Mouse (Mus musculus): ENCODE results near the gene Tmem262. TPM values are rescaled to one million over a fixed set of nuclear protein-coding genes. Genes with fewer than 3 reads are reported as not detected.

Tmem262 gene
- total and polyA plus RNA-seq, 2 experiments from 2014 or later = not detected

GRCm38 (mm10) chr19:6067011-6067723, 12.7 kb upstream of the Tmem262 start:
- H3K27me3 ChIP-seq (ENCODE audit: insufficient read depth, low read length) = no peaks in the 10 kb centered on the region
- H3K4me3 ChIP-seq (ENCODE audit: low read length) = peak overlapping the region; percentile 57
- H3K9me3 ChIP-seq (ENCODE audit: low read length) = no peaks in the 10 kb centered on the region
- WGBS = 0% methylated on average over 30 of the region's 30 CpGs
- H3K9ac ChIP-seq (replicated peaks; ENCODE audit: low read length) = peak overlapping the region; percentile 76
- peak; percentile 95 for TF ChIP-seq CTCF (IDR thresholded peaks at IDR 0.05; ENCODE audit: low read depth)
- peak overlapping the region; percentile 97 for H3K4me2 ChIP-seq (ENCODE audit: low read depth, low read length)
- H3K4me1 ChIP-seq (ENCODE audit: insufficient read depth, low read length) = peaks cover 12% of the 10 kb centered on the region
- peaks cover 20% of the 10 kb centered on the region; the same call in 1 of the 2 replicates for H3K36me3 ChIP-seq (ENCODE audit: insufficient read depth, low read length)
- ATAC-seq = peak; percentile 71
- H3K27ac ChIP-seq = peak overlapping the region; percentile 92
- peak; percentile 92 for DNase-seq (ENCODE audit: low spot score)

GRCm38 (mm10) chr19:6067724-6068415, 12.0 kb upstream of the Tmem262 start, which contains the start of gene Tm7sf2:
Gene Tm7sf2, minus strand, starts transcription at chr19:6068373.
- no peaks in the 10 kb centered on the region for H3K9me3 ChIP-seq (ENCODE audit: low read length)
- 8% methylated on average over 33 of the region's 33 CpGs for WGBS
- H3K9ac ChIP-seq (replicated peaks; ENCODE audit: low read length) = peak within 1 kb of the TSS; percentile 76
- peaks cover 8% of the 10 kb centered on the region for H3K4me1 ChIP-seq (ENCODE audit: insufficient read depth, low read length)
- peak within 1 kb of the TSS; percentile 92 for H3K27ac ChIP-seq
- peaks cover 23% of the 10 kb centered on the region; the same call in 1 of the 2 replicates for H3K36me3 ChIP-seq (ENCODE audit: insufficient read depth, low read length)
- H3K4me3 ChIP-seq (ENCODE audit: low read length) = peak within 1 kb of the TSS; percentile 57
- DNase-seq (ENCODE audit: low spot score) (peak; percentile 95), ATAC-seq (peak; percentile 92)
- H3K27me3 ChIP-seq (ENCODE audit: insufficient read depth, low read length) = no peaks in the 10 kb centered on the region
- H3K4me2 ChIP-seq (ENCODE audit: low read depth, low read length) = peak within 1 kb of the TSS; percentile 97
- TF ChIP-seq CTCF (IDR thresholded peaks at IDR 0.05; ENCODE audit: low read depth) = peak; percentile 14; the same call in 1 of the 2 replicates

DNA sequence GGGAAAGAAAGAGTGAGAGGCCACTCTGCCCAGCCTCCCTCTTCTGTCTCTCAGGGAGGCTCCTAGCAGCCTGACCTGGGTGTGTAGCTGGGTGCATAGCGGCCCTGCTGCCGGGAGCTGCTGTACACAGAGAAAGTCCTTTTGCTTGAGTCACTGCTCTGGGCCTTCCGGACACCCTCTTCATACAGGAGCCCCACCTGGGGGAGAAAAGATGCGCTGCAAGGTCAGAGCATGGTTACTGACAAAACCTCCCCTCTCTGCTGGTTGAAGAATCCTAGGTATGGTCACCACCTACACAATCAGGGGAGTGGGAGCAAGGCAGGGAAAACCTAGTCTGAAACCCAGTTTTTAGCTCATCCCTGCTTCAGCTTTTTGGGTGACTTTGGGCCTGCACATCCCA, 10.9 kb upstream of the Tmem262 start:
- H3K36me3 ChIP-seq (ENCODE audit: insufficient read depth, low read length) = peaks cover 29% of the 10 kb centered on the region
- H3K4me2 ChIP-seq (ENCODE audit: low read depth, low read length) = no peak overlapping the region
- no peak overlapping the region for H3K9ac ChIP-seq (replicated peaks; ENCODE audit: low read length)
- no peak overlapping the region for H3K27ac ChIP-seq
- no peak for TF ChIP-seq CTCF (IDR thresholded peaks at IDR 0.05; ENCODE audit: low read depth)
- WGBS = 81% methylated on average over 4 of the region's 4 CpGs
- DNase-seq (ENCODE audit: low spot score) (no peak), ATAC-seq (no peak)
- no peak overlapping the region for H3K4me3 ChIP-seq (ENCODE audit: low read length)
- no peaks in the 10 kb centered on the region for H3K9me3 ChIP-seq (ENCODE audit: low read length)
- H3K27me3 ChIP-seq (ENCODE audit: insufficient read depth, low read length) = no peaks in the 10 kb centered on the region
- H3K4me1 ChIP-seq (ENCODE audit: insufficient read depth, low read length) = peaks cover 8% of the 10 kb centered on the region

DNA sequence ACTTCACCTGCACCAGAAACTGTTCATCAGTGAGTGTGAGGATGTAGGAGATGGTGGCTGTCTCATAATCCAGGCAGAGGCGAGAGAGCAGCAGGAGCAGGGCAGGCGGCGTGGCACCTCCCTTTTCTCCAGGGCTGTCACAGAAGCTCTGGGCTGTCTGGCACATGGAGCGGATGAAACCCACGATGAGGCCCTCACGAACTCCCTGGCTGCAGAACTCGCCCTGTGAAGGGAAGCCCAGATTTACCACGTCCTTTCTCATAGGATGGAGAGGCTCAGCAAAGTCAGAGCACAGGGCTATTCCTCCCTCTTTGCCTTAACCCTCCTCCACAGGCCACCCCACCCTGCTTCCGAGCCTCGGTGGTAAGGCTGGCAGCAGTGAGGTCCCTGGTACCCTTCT, 10.0 kb upstream of the Tmem262 start:
- H3K4me1 ChIP-seq (ENCODE audit: insufficient read depth, low read length) = peaks cover 8% of the 10 kb centered on the region
- 91% methylated on average over 8 of the region's 10 CpGs for WGBS
- H3K27ac ChIP-seq = no peak overlapping the region
- DNase-seq (ENCODE audit: low spot score) (no peak), ATAC-seq (no peak)
- H3K9ac ChIP-seq (replicated peaks; ENCODE audit: low read length) = no peak overlapping the region
- H3K4me2 ChIP-seq (ENCODE audit: low read depth, low read length) = no peak overlapping the region
- no peak overlapping the region for H3K4me3 ChIP-seq (ENCODE audit: low read length)
- H3K9me3 ChIP-seq (ENCODE audit: low read length) = no peaks in the 10 kb centered on the region
- no peaks in the 10 kb centered on the region for H3K27me3 ChIP-seq (ENCODE audit: insufficient read depth, low read length)
- TF ChIP-seq CTCF (IDR thresholded peaks at IDR 0.05; ENCODE audit: low read depth) = no peak
- peaks cover 31% of the 10 kb centered on the region for H3K36me3 ChIP-seq (ENCODE audit: insufficient read depth, low read length)

DNA sequence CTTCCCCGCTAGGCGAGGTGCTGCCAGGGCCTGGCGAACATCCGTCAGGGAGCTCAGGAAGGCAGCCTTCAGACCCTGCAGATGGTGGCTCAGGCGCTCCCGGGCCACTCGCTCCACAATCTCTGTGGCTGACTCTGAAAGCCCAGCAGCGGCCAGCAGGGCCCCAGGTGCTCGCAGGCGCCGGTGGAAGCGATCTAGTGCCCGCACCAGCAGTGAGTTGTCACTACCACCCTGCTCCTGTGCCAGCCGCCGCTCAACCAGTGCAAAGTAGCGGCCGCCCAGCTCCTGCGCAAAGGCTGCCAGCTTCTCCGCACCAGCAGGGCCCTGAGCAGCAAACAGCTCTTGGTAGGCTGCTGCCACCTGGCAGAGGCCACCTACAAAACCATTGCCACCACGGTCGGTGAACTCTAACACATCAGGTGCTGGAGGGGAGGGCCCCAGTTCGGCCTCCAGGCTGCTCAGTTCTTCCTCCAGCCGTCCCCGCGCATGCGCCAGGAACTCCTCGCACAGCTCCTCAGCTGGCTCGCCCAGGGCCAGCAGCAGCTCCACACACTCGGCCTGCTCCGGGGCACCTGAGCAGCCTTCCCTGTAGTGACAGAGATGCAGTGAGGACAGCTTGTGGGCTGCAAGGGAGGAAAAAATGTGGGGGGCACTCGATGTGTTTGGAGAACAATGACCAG, 9.1 kb upstream of the Tmem262 start:
- TF ChIP-seq CTCF (IDR thresholded peaks at IDR 0.05; ENCODE audit: low read depth) = no peak
- H3K4me1 ChIP-seq (ENCODE audit: insufficient read depth, low read length) = peaks cover 8% of the 10 kb centered on the region
- H3K36me3 ChIP-seq (ENCODE audit: insufficient read depth, low read length) = peaks cover 33% of the 10 kb centered on the region
- WGBS = 91% methylated on average over 31 of the region's 31 CpGs
- H3K4me3 ChIP-seq (ENCODE audit: low read length) = no peak overlapping the region
- DNase-seq (ENCODE audit: low spot score) (no peak), ATAC-seq (no peak)
- no peak overlapping the region for H3K9ac ChIP-seq (replicated peaks; ENCODE audit: low read length)
- H3K4me2 ChIP-seq (ENCODE audit: low read depth, low read length) = no peak overlapping the region
- no peak overlapping the region for H3K27ac ChIP-seq
- no peaks in the 10 kb centered on the region for H3K27me3 ChIP-seq (ENCODE audit: insufficient read depth, low read length)
- no peaks in the 10 kb centered on the region for H3K9me3 ChIP-seq (ENCODE audit: low read length)

DNA sequence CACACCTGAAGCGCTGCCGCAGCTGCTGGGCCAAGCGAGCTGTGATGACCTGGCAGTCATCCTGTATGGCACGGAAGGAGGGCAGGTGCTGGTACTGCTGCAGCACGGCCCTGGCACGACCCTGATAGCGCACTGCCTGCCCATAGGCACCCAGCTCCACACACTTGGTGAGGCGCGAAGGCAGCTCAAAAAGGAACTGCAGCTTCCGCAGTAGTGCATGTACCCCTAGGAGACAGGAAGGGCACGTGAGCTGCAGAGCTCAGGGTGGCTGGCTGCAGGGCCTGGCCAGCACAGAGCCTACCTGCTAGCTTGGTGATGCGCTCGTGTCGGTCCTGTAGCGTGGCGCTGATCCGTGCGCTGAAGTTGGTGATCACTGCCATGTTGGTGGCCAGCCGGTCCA, 8.6 kb upstream of the Tmem262 start:
- 94% methylated on average over 19 of the region's 19 CpGs for WGBS
- ATAC-seq (no peak), DNase-seq (ENCODE audit: low spot score) (no peak)
- Histone ChIP-seq H3K9ac (replicated peaks; ENCODE audit: low read length) (no peak overlapping the region), H3K4me1 (ENCODE audit: insufficient read depth, low read length) (peaks cover 8% of the 10 kb centered on the region), H3K4me2 (ENCODE audit: low read depth, low read length) (no peak overlapping the region), H3K27me3 (ENCODE audit: insufficient read depth, low read length) (no peaks in the 10 kb centered on the region), H3K36me3 (ENCODE audit: insufficient read depth, low read length) (peaks cover 33% of the 10 kb centered on the region), H3K27ac (no peak overlapping the region), H3K4me3 (ENCODE audit: low read length) (no peak overlapping the region), H3K9me3 (ENCODE audit: low read length) (no peaks in the 10 kb centered on the region)
- no peak for TF ChIP-seq CTCF (IDR thresholded peaks at IDR 0.05; ENCODE audit: low read depth)
